Mouse (Mus musculus): ENCODE measurements around the gene Ctxn2. TPM values are rescaled to one million over a fixed set of nuclear protein-coding genes. Genes with fewer than 3 reads are reported as not detected.

The Ctxn2 gene
- total RNA-seq, 2 experiments from 2014 or later: 7.0 to 11.4 TPM

DNA sequence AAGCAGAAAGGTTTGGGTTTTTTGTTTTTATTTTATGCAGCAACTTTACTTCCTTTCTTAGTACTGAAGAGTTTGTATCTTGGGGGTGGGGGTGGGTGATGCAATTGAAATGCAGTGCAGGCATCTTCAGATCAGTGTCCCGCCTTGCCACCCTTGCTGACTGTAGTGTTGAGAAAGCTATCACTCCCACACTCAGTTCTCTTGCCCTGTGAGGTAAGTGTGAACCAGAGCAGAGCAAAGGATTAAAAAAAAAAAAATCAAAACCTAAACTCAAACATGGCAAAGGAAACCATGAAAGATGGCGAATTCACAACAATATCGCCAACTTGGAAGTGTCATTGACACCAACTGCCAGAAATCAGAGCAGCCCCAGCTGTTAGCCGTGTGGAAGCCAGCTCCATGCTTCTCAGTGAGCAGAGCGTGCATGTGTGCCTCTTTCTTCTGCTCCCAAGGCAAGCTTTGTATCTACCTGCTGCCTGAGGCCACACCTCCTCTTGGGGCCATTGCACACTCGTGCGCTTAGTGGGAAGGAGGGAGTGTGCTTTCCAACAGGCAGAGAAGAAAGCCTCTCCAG lies 41.8 kb downstream of the Ctxn2 start:
- DNase-seq (ENCODE audit: extremely low spot score in 1 of 2, low spot score in 2 of 2): peak in 1 of 2 experiments; percentile 11
- intact Hi-C loops (cut with DNase I): no loop called here

GRCm38 (mm10) chr2:125187904-125188303 lies 51.4 kb downstream of the Ctxn2 start:
- no peak for DNase-seq (ENCODE audit: extremely low spot score in 1 of 2, low spot score in 2 of 2)
- intact Hi-C loops (cut with DNase I): loop anchor here (2.0 to 5.0 kb wide), 2 partner anchors 131 to 1086 kb away; no protein-coding TSS in a partner anchor

GRCm38 (mm10) chr2:125189197-125189596 lies 52.7 kb downstream of the Ctxn2 start:
- peak; percentile 55 to 58 for DNase-seq (ENCODE audit: extremely low spot score in 1 of 2, low spot score in 2 of 2)

GRCm38 (mm10) chr2:125192905-125193304 lies 56.4 kb downstream of the Ctxn2 start:
- intact Hi-C loops (cut with DNase I): no loop called here
- no peak for DNase-seq (ENCODE audit: extremely low spot score in 1 of 2, low spot score in 2 of 2)

More at GRCm38 (mm10) chr2:125189197-125189596, 52.7 kb downstream of the Ctxn2 start:
- intact Hi-C loops (cut with DNase I): loop anchor here (2.0 to 5.0 kb wide), 2 partner anchors 132 to 1087 kb away; no protein-coding TSS in a partner anchor

GRCm38 (mm10) chr2:125196771-125197170 lies 60.3 kb downstream of the Ctxn2 start:
- no peak for DNase-seq (ENCODE audit: extremely low spot score in 1 of 2, low spot score in 2 of 2)
- intact Hi-C loops (cut with DNase I): no loop called here

Other genes starting within 250 kb of the Ctxn2 start
- under 1 TPM in 1 of 2 experiments, not detected in 1; 0.26 TPM for gene Slc24a5, start 68.6 kb upstream of the Ctxn2 start, total RNA-seq (2021)
- 100 to 1,000 TPM; 118 to 121 TPM for gene Myef2, start 13.0 kb upstream of the Ctxn2 start, total RNA-seq (2021)
- under 1 TPM in 1 of 2 experiments, not detected in 1; 0.17 TPM for gene Slc12a1, start 15.8 kb downstream of the Ctxn2 start, total RNA-seq (2021)
- gene Dut, start 110.5 kb downstream of the Ctxn2 start, total RNA-seq (2021): 10 to 100 TPM; 37.8 to 39.3 TPM